Mouse (Mus musculus): ENCODE measurements around the gene Hmx1. TPM values are rescaled to one million over a fixed set of nuclear protein-coding genes. Genes with fewer than 3 reads are reported as not detected.

Hmx1 gene
- total RNA-seq, 2 experiments from 2014 or later, result not detected

- ATAC-seq (replicated peaks; ENCODE audit: poor library complexity), result no peak
Observed at GRCm38 (mm10) chr5:35397642-35398309, 8.9 kb downstream of the Hmx1 start.

GRCm38 (mm10) chr5:35398310-35398910 lies 9.5 kb downstream of the Hmx1 start:
- ATAC-seq (replicated peaks; ENCODE audit: poor library complexity), result no peak

DNA sequence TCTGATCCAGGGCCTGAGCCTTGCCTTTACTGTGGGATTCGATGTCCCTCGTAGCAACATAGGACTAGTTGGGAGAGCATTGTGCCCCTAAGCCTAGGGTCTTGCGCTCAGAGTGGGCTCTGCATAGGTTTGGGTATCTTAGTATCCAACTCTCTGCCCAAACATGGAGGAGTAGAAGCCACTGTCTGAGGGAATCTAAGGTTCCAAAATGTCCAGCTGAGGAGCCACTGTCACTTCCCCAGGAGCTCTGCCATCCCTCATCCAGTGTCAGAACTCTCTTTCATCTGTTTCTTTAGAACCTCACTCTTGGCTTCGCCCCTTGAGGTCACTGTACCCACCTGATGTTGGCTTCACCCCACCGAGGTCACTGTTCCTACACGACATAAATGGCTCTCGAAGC lies 10.2 kb downstream of the Hmx1 start:
- no peak for ATAC-seq (replicated peaks; ENCODE audit: poor library complexity)

- no peak for ATAC-seq (replicated peaks; ENCODE audit: poor library complexity)
Observed at GRCm38 (mm10) chr5:35399704-35400320, 10.9 kb downstream of the Hmx1 start.

DNA sequence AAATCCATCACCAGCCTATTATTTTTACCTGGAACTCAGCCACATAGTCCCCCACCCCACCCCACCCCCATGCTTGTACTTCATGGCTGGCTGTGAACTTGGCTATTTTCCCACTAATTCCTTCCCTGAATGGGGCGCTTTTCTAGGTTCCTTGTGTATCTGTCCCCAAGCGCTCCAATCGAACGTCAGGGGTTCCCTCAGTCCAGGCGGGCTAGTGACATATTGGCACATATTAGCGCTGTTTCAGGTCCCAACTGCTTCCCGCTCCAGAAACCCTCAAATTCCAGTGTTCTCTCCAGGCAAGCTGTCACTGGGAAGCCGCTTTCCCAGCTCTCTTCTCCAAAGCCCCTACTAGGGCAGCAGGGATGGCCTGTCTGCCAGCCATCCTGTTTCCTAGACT lies 12.3 kb downstream of the Hmx1 start:
- no peak for ATAC-seq (replicated peaks; ENCODE audit: poor library complexity)

- no peak for ATAC-seq (replicated peaks; ENCODE audit: poor library complexity)
Observed at GRCm38 (mm10) chr5:35407411-35407930, 18.6 kb downstream of the Hmx1 start.

DNA sequence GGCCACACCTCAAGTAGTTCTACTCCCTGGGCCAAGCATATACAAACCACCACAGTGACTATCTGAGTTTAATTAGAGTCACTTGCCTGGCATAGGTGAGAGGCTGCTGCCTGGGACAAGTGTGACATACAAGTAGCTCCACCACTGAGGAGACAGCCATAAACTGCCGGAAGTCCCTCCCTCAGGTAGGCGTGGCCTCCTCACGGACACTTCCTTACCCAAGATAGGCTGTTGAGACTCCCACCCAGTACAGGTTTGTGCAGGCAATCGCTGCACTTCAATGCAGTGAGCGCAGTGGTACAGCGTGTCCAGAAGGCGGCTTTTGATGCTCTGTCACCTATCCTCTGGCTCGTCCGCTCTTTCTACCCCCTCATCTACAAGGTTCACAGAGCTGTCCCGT lies 22.1 kb downstream of the Hmx1 start:
- no peak for ATAC-seq (replicated peaks; ENCODE audit: poor library complexity)

DNA sequence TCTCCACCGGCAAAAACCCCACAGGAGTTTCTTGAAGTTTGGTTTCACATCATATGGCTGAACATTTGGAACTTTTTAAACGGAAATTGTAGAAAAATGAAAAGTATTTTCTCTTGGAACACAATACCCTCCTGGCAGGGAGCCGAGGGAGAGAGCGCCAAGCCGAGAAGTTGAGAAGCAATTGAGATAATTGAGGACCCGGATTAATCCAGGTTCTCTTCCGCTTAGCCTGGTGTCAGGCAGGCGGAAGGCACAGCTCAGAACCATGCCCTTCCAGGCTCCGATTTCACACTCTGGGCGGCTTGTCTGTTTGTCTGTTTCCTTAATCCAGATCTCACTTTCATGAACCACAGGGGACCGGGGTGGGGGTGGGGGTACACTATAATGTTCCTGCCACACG lies 23.9 kb downstream of the Hmx1 start:
- ATAC-seq (replicated peaks; ENCODE audit: poor library complexity), result no peak

DNA sequence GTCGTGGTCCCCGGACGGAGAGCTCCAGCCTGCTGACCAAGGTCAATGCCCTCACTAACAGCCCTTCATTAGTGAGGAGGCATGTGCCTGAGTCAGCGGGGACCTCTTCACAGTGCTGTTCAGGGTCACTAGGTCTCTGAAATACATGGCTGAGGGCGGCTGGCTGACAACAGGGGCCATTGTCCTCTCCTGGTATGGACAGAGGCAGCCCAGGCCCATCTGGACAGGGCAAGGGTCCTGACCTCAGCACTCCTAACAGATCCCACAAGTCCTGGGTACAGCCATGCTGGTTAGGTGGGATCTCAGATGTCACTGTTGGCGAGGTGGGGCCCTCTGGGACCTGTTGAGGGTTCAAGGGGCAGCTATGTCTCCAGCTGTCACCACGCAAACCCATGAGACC lies 28.8 kb downstream of the Hmx1 start:
- ATAC-seq (replicated peaks; ENCODE audit: poor library complexity), result no peak

DNA sequence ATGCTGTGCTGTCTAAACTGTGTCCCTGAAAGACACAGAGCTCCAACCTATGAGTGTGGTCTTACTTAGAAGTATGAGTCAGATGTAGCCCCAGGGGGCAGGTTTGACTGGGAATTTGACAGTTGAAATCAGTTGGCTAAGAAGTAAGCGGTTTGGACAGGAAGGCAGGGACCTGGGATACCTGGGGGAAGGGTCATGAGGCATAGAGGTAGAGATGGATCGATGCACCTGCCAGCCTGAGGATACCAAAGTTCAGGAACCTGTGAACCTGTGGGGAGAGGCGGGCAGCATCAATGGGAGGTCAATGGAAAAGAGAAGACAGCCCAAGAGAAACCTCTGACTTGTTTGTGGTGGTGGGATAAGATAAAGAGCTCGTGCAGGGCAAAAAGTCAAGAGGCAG lies 32.7 kb downstream of the Hmx1 start:
- ATAC-seq (replicated peaks; ENCODE audit: poor library complexity), result no peak

DNA sequence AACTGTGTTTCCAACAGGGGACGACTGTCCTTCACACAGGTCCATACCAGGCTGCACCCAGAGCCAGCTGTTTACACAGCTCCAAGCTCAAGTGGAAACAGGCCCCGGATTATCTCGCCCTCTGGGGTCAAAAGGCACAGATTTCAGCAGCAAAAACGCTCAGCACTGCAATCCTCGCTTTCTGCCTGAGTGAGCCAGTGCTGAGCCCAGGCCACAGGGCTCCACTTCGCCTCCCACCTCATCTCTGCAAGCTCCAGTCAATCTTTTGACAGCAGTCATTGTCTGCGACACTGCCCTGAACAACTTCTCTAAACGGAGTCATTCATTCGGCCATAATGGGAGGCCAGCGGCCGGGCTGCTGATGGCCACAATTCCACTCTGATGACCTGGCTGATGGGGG lies 36.3 kb downstream of the Hmx1 start:
- ATAC-seq (replicated peaks; ENCODE audit: poor library complexity), result no peak

- no peak for ATAC-seq (replicated peaks; ENCODE audit: poor library complexity)
Observed at GRCm38 (mm10) chr5:35427901-35428300, 39.0 kb downstream of the Hmx1 start.

GRCm38 (mm10) chr5:35428421-35428820 lies 39.5 kb downstream of the Hmx1 start:
- no peak for ATAC-seq (replicated peaks; ENCODE audit: poor library complexity)

GRCm38 (mm10) chr5:35432098-35432497 lies 43.2 kb downstream of the Hmx1 start:
- ATAC-seq (replicated peaks; ENCODE audit: poor library complexity), result no peak

- no peak for ATAC-seq (replicated peaks; ENCODE audit: poor library complexity)
Observed at GRCm38 (mm10) chr5:35434038-35434437, 45.1 kb downstream of the Hmx1 start.

GRCm38 (mm10) chr5:35434703-35435102 lies 45.8 kb downstream of the Hmx1 start:
- ATAC-seq (replicated peaks; ENCODE audit: poor library complexity), result no peak

DNA sequence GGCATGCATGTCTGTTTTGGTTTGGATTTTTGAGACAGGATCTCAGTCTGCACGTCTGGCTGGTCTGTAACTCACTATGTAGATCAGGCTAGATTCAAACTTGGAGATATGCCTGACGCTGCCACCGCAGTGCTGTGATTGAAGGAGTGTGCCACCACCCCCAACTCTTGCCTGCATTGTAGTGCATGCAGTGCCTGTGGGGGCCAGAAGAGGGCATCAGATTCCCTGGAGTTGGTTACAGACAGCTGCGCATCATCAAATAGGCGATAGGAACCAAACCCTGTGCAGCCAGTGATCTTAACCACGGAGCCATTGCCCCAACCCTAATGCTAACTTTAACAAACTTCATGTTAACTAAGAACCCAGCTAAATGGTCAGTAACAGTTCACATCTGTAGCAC lies 49.9 kb downstream of the Hmx1 start:
- ATAC-seq (replicated peaks; ENCODE audit: poor library complexity), result no peak

DNA sequence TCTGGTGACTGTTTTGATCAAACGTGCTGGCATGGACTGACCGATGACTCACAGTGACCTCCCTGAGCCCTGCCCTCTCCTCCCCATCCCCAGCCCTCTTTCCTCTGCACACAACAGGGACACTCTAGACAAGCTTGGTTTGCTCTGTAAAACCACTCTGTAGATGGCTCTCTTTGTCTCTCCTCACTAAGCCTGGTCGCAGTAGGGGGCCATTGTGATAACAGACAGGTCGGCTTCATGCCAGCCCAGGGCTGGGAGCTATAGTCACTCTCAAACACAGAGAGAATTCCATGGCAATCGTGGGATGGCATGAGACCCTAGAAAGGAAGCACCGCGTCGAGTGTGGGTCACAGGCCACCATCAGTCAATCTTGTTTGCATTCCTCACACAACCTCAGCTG lies 51.6 kb downstream of the Hmx1 start:
- no peak for ATAC-seq (replicated peaks; ENCODE audit: poor library complexity)

DNA sequence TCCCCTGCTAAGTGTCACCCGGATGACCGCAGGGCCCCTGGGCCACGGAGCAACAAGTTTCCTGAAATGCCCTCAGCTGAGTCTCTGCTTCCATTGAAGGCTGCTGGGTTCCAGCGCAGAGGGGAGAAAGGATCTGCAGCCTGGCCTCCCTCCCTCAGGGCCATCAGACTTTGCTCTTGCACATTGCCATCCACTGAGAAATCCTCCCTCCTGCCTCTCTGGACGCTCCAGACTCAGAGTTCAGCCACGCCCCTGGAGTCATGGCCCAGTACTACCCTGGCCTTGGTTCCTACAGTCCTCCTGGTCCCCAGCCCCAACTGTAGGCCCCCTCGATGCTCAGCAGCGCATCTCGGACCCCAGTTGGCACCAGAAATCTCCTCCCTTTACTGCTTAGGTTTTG lies 52.5 kb downstream of the Hmx1 start:
- ATAC-seq (replicated peaks; ENCODE audit: poor library complexity), result no peak

DNA sequence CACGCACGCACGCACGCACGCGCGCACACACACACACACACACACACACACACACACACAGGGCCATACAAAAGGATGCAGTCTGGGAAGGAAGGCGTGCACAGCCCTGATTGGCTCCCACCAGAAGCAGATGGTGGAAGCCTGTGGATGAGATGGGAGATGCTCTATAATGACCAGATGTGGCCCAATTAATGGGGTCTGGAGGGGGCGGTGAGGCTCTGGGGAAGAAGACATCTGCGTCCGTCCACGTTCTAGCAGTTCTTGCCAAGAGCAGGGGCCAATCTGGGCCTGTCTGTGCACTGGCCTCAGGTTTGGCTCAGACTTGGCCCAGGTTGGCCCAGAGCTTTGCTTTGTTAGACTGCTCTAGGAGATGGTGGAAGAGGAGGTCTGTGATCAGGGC lies 55.8 kb downstream of the Hmx1 start:
- ATAC-seq (replicated peaks; ENCODE audit: poor library complexity), result no peak

GRCm38 (mm10) chr5:35447656-35448443 lies 58.9 kb downstream of the Hmx1 start:
- ATAC-seq (replicated peaks; ENCODE audit: poor library complexity), result no peak
